Mouse (Mus musculus) lung, embryonic 14.5 days (tissue): ENCODE results near the gene Slc2a3. TPM values are rescaled to one million over a fixed set of nuclear protein-coding genes. Genes with fewer than 3 reads are reported as not detected.

Experiments
- ATAC-seq: fragments of 200-750 bp; cut with Nextera tagmentation; 2 replicates; pipeline ENCODE4 v1.8.0; 2017; ENCODE audit warnings: mild to moderate bottlenecking, moderate TSS enrichment, moderate library complexity; ENCODE audit not compliant: insufficient read depth
- DNase-seq: peaks from one replicate; pipeline ENCODE4 v3.0.0-alpha.2; 2015
- H3K27ac ChIP-seq: fragments of 300-500 bp; sonication (generic); 2 replicates; pipeline ENCODE4 v1.5.1; 2014; ENCODE audit warnings: low read depth, mild to moderate bottlenecking, moderate library complexity
- H3K27me3 ChIP-seq: fragments of 300-500 bp; sonication (generic); 2 replicates; pipeline ENCODE4 v1.6.1; 2014; ENCODE audit warnings: low read length, control low read depth; ENCODE audit not compliant: insufficient read depth
- H3K36me3 ChIP-seq: fragments of 300-500 bp; sonication (generic); 2 replicates; pipeline ENCODE4 v1.6.1; 2014; ENCODE audit warnings: control low read depth; ENCODE audit not compliant: insufficient read depth
- H3K4me1 ChIP-seq: fragments of 300-500 bp; sonication (generic); 2 replicates; pipeline ENCODE4 v1.6.1; 2014; ENCODE audit warnings: antibody characterized with exemption, control low read depth; ENCODE audit not compliant: insufficient read depth
- H3K4me2 ChIP-seq: fragments of 300-500 bp; sonication (generic); 2 replicates; pipeline ENCODE4 v1.6.1; 2014; ENCODE audit warnings: mild to moderate bottlenecking
- H3K4me3 ChIP-seq: fragments of 300-500 bp; sonication (generic); 2 replicates; pipeline ENCODE4 v1.5.1; 2014; ENCODE audit warnings: low read depth, low read length
- H3K9ac ChIP-seq: fragments of 300-500 bp; sonication (generic); 2 replicates; pipeline ENCODE4 v1.6.1; 2014
- H3K9me3 ChIP-seq: fragments of 300-500 bp; sonication (generic); 2 replicates; pipeline ENCODE4 v1.6.1; 2016; ENCODE audit warnings: low read depth, low read length, control low read depth
- CTCF ChIP-seq: IDR thresholded peaks from 2 replicates; pipeline ENCODE4 v1.5.1; 2016; ENCODE audit warnings: antibody characterized with exemption, low read depth
- WGBS: fragments of 180-500 bp; shearing (Covaris S2); extraction: QIAGEN DNeasy Blood & Tissue Kit; methylation state at CpG from one replicate; pipeline ENCODE4 v1.1.7; 2014; 5-methylcytosine and 5-hydroxymethylcytosine counted together
- polyA plus RNA-seq: library from polyadenylated mRNA; unstranded; fragments of >200 nt; fragmentation: Nextera tagmentation; extraction: Ambion mirVana; gene quantifications from 2 replicates; pipeline ENCODE4 v1.2.1, GENCODE M21; 2014

Slc2a3 gene
- polyA plus RNA-seq, 1 experiment from 2014 or later = 8.4 TPM

DNA sequence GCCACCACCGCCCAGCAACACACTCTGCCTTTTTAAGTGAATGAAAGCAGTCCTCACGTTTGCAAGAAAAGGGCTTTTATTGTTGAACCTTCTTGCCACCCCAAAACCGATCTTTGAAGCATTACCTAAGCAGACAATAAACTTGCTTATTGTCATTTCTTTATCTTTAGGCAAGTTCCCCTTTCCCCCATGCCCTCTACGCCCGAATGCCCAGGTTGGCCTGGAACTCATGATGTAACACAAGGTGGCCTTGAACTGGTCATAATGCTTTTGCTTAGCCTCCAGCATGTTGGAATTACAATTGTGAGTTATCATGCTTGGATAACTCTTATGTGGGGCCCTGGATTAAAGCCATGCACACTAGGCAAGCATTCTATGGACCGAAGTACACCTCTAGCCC lies 50.9 kb downstream of the Slc2a3 start:
- Histone ChIP-seq H3K4me2 (no peak overlapping the region), H3K27me3 (no peaks in the 10 kb centered on the region), H3K4me3 (no peak overlapping the region), H3K9me3 (no peaks in the 10 kb centered on the region), H3K27ac (no peak overlapping the region), H3K9ac (no peak overlapping the region), H3K36me3 (no peaks in the 10 kb centered on the region), H3K4me1 (no peaks in the 10 kb centered on the region)
- ATAC-seq (no peak), DNase-seq (no peak)
- 77% methylated on average over 6 of the region's 6 CpGs for WGBS
- TF ChIP-seq CTCF = no peak

DNA sequence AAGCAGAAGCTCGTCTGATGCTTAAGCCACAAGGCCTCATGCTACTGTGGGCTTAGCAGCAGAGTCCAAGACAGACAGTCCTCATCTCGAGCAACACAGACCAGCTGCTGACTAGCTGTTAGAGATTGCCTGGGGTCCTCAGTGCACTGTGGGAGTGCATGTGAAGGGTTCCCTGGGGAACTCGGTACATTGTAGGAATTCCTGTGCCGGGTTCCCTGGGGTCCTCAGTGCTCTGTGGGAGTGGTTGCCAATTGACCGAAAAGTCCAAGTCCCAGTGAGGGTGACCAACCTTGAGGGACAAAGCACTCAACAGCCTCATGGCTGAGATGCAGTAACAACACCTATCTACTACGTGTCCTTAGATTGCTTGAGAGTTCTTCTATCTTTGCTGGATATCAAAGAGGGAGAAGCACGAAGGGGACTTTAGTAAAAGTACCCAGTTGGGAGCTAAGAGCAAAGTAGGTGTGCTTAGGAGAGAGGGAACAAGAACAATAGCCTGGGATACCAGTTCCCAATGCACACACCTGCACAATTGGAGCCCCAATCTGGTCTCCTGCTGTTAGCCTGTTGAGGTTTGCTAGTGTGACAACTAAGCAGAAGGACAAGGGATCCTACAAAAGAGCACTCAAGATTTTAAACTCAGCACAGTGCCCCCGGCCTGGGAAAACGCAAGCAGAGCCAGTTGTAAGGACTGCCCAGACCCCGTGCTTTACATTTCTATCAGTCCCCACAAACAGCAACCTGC lies 56.8 kb downstream of the Slc2a3 start:
- ATAC-seq (no peak), DNase-seq (no peak)
- H3K9ac ChIP-seq = no peak overlapping the region
- no peaks in the 10 kb centered on the region for H3K4me1 ChIP-seq
- H3K4me2 ChIP-seq = no peak overlapping the region
- WGBS = 39% methylated on average over 10 of the region's 10 CpGs
- no peak overlapping the region for H3K27ac ChIP-seq
- H3K27me3 ChIP-seq = peaks cover 3% of the 10 kb centered on the region; the same call in 1 of the 2 replicates
- H3K9me3 ChIP-seq = no peaks in the 10 kb centered on the region
- TF ChIP-seq CTCF = no peak
- H3K36me3 ChIP-seq = no peaks in the 10 kb centered on the region
- H3K4me3 ChIP-seq = no peak overlapping the region

GRCm38 (mm10) chr6:122743353-122743752 lies 58.1 kb downstream of the Slc2a3 start:
- Histone ChIP-seq H3K36me3 (no peaks in the 10 kb centered on the region), H3K9ac (no peak overlapping the region), H3K27ac (no peak overlapping the region), H3K9me3 (no peaks in the 10 kb centered on the region), H3K27me3 (peaks cover 3% of the 10 kb centered on the region; the same call in 1 of the 2 replicates), H3K4me2 (no peak overlapping the region), H3K4me1 (no peaks in the 10 kb centered on the region), H3K4me3 (no peak overlapping the region)
- ATAC-seq (no peak), DNase-seq (no peak)
- TF ChIP-seq CTCF = peak; percentile 30; the same call in 1 of the 2 replicates
- 23% methylated on average over 11 of the region's 11 CpGs for WGBS

DNA sequence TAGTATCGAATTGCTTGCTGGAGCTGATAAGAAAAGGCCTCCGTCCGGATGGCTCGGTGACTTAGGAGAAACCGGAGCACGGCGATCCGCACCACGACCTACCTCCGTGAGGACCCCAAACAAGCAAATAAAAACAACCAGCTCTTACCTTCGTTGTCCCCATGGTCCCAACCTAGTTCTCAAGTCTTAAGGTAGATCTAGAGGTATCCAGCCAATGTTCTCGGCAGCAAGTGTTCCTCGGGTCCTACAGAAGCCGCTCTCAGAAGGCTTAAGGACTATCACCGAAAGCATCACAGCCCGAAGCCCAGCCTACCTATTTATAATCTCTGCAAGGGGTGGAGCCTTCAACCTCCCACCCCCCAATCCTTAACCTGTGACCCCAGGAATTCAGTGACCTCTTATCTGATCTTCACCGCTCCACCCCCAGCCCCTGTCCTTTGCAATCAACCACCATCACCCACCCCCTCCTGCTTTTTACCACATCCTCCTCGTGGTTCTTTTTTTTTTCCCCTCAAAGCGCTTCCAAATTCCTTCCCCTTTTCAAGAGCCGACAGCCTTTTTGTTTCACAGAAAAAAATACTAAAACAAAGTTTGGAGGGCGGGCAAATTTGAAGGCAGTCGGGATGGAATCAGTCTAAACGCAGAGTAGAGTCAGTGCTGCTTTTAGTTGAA lies 59.1 kb downstream of the Slc2a3 start:
- under 1% methylated on average over 23 of the region's 23 CpGs for WGBS

GRCm38 (mm10) chr6:122741460-122742227 lies 59.8 kb downstream of the Slc2a3 start:
- H3K9ac ChIP-seq = peak overlapping the region; percentile 37
- peak overlapping the region; percentile 79 for H3K4me2 ChIP-seq
- H3K27ac ChIP-seq = no peak overlapping the region
- no peak for TF ChIP-seq CTCF
- peak overlapping the region; percentile 44 for H3K4me3 ChIP-seq
- no peaks in the 10 kb centered on the region for H3K4me1 ChIP-seq
- DNase-seq (no peak), ATAC-seq (0 out of 2 replicates have a peak, but pooled peaks have one; percentile 12)
- H3K36me3 ChIP-seq = no peaks in the 10 kb centered on the region
- 5% methylated on average over 25 of the region's 25 CpGs for WGBS
- H3K9me3 ChIP-seq = no peaks in the 10 kb centered on the region
- H3K27me3 ChIP-seq = peaks cover 3% of the 10 kb centered on the region; the same call in 1 of the 2 replicates

More for the DNA sequence above, 59.1 kb downstream of the Slc2a3 start:
- no peak overlapping the region for H3K27ac ChIP-seq
- ATAC-seq = peak; percentile 38; the same call in 1 of the 2 replicates
- no peaks in the 10 kb centered on the region for H3K36me3 ChIP-seq
- TF ChIP-seq CTCF = no peak
- peak overlapping the region; percentile 44 for H3K4me3 ChIP-seq
- peak; percentile 74 for DNase-seq
- H3K4me1 ChIP-seq = no peaks in the 10 kb centered on the region
- H3K27me3 ChIP-seq = peaks cover 3% of the 10 kb centered on the region; the same call in 1 of the 2 replicates
- H3K9me3 ChIP-seq = no peaks in the 10 kb centered on the region
- peak overlapping the region; percentile 79 for H3K4me2 ChIP-seq
- H3K9ac ChIP-seq = peak overlapping the region; percentile 37

DNA sequence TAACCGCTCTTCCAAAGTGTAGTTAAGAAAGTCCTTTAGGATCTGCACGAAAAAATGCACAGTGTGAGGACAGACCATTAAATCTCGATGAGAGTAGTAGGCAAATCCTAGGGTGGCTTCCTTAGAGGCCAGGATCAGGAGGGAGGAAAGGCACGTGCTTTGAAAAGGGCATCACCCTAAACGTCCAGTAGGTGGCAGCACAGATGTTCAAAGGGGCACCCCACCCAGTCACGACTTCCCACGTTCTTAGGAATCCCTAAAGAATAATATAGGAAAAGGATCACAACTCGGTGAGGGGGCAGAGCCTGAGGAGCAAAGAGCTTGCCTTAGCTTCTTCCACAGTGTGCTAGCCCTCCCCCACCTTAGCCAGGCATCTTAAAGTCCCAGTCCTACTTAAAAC lies 61.5 kb downstream of the Slc2a3 start:
- peak; percentile 89 for DNase-seq
- H3K4me2 ChIP-seq = peak overlapping the region; percentile 43; the same call in 1 of the 2 replicates
- peak; percentile 61 for ATAC-seq
- H3K36me3 ChIP-seq = no peaks in the 10 kb centered on the region
- WGBS = 13% methylated on average over 8 of the region's 8 CpGs
- no peaks in the 10 kb centered on the region for H3K9me3 ChIP-seq
- no peak overlapping the region for H3K27ac ChIP-seq
- no peak overlapping the region for H3K9ac ChIP-seq
- H3K4me1 ChIP-seq = no peaks in the 10 kb centered on the region
- H3K27me3 ChIP-seq = peaks cover 3% of the 10 kb centered on the region; the same call in 1 of the 2 replicates
- peak; percentile 88 for TF ChIP-seq CTCF
- H3K4me3 ChIP-seq = no peak overlapping the region
